In genomic region chr4:46321730-46322389, GRCm38 (mm10) we compare ENCODE assay signal across 20 mouse cellular contexts. TPM values are rescaled to one million over a fixed set of nuclear protein-coding genes. Genes with fewer than 3 reads are reported as not detected.
"Had no signal": no experiment of that assay in that cellular context is flagged by ENCODE, and none has a peak within 500 bp of the region (broad histone marks: within the 10 kb centered on the region; RNA-seq: fewer than 3 reads in every experiment).

No protein-coding gene starts in this region.

- H3K27ac ChIP-seq: layer of hippocampus, adult 2 months; limb, embryonic 13.5 days; liver, embryonic 14.5 days; neural tube, embryonic 12.5 days; stomach, postnatal 0 days had no signal

- H3K9ac ChIP-seq: limb, embryonic 13.5 days; liver, embryonic 14.5 days; neural tube, embryonic 12.5 days had no signal

- DNase-seq: kidney, adult 11 months; kidney, postnatal 10 days; kidney, postnatal 4 days; left cerebral cortex, postnatal 4 days; lung, adult 18-20 months; right cerebral cortex, adult 18-20 months; right cerebral cortex, postnatal 25 days; thymus, postnatal 4 days had no signal

- H3K4me3 ChIP-seq: layer of hippocampus, adult 2 months; limb, embryonic 13.5 days; myocyte; neural tube, embryonic 12.5 days had no signal

- H3K36me3 ChIP-seq: limb, embryonic 13.5 days; neural tube, embryonic 12.5 days had no signal

- H3K27me3 ChIP-seq: neural tube, embryonic 12.5 days had no signal

- H3K9me3 ChIP-seq: limb, embryonic 13.5 days; neural tube, embryonic 12.5 days had no signal

- H3K4me2 ChIP-seq: limb, embryonic 13.5 days; neural tube, embryonic 12.5 days had no signal

- H3K4me1 ChIP-seq: limb, embryonic 13.5 days; neural tube, embryonic 12.5 days had no signal

RNA-seq across cellular contexts. Expression of gene Foxe1, which starts 21.5 kb away (rescaled TPM):
- total RNA-seq: layer of hippocampus, adult 2 months; layer of hippocampus, postnatal 10 days; left cerebral cortex, postnatal 4 days; liver, adult 2 months; megakaryocyte-erythroid progenitor cell, adult 5-6 weeks had no signal
- polyA plus RNA-seq: kidney, embryonic 14.5 days; limb, embryonic 13.5 days; lung, embryonic 16.5 days; myocyte; neural tube, embryonic 12.5 days; small intestine, adult 2 months had no signal
